Mouse (Mus musculus): Measurements from ENCODE around the gene Purb.
"Not testable (repeated sequence)": the region's sequence is repeated elsewhere in the genome, so short reads cannot be mapped to it uniquely, and the experiment has no call there.

Gene Purb

DNA sequence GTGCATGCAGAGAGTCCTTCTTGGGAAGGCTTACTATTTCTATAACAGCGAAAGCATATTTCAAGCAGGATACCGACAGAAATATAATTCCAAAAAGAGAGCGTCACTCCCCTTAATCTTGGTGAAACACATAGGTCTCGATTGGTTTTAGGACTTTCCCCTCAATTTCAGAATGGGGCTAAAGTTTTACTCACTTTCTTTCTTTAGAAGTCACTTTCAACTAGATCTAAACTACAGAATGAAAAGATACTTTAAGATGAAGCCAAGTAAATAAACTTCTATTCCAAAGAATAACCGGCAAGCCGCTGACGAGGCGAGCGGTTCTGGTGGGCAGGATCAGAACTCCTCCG lies 32.0 kb downstream of the Purb start:
- DNase-seq, result no peak

DNA sequence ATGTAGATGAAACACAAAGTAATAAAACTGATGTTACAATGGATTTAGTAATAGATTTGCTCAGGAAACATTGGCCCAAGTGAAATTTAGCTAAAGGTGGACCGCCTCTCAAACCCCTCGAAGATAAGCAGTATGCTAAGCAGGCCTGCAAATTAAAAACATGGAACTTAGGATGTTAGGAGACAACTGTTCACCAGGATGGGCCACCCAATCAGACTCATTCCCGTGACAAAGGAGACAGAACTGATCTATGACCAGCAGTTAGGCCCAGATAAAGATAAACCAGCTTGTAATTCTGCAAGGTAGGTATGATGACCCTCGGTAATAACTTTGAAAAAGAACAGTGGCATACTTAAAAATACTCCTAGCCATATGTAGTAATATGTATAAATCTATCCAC lies 32.6 kb downstream of the Purb start:
- DNase-seq, result no peak

DNA sequence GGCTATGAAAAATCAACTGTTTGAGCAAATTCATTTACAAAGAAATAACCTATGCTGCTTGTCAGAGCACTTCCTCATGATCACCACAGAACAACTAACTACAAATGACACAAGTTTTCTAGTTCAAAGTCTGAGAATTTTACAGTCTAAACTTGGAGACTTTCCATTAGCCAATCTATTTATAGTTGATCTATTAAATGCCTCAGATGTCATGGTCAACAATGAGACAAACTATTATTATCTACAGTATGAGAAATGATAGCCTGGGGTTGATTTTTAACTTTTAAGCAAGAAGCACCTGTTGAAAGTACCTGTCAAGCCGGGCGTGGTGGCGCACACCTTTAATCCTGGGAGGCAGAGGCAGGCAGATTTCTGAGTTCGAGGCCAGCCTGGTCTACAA lies 33.2 kb downstream of the Purb start:
- DNase-seq, result no peak

DNA sequence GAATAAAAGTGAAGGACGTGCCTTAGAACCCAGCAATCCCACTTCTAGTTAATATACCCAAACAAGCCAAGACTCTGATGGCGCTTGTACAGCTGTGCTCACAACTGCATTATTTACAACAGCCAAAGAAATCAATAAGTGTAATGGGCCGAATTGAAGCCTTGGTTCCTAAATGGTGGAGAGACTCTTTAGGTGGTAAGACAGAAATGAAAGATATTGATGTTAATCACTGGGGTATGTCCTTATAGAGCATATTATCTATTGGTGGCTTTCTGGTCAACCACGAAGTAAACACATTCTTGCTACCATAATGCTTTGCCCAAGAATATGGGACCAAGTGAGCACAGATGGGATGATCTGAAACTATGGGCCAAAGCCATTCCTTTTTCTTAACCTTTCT lies 35.5 kb downstream of the Purb start:
- DNase-seq, result no peak

DNA sequence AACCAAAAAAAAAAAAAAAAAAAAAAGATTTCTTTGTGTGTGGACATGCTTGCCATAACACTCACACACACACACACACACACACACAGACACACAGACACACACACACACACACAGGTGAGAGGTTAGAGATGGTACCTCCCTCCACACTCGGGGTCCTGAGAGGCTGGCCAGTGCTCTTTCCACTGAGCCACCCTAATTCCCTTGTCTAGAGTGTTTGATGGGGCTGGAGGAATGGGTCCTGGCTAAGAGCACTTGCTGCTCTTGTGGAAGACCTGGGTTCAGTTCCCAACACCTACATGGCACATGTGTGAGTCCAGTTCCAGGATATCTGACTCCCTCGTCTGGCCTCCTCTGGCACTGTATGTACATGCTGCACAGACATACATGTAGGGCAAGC lies 38.0 kb downstream of the Purb start:
- no peak for DNase-seq

DNA sequence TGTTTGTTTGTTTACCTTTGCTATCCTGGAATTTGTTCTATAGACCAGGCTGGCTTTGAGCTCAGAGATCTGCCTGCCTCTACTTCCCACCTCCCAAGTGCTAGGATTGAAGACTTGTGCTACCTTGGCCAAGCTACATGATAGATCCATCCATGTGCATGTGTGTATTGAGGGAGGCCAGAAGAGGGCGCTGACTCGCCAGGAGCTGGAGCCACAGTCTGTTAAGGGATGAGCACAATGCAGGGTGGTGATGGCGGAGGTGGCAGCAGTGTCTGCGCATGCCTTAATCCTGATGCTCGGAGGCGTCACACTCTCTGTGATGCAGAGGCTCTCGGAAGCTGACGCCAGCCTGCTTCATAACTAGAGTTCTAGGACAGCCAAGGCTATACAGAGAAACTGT lies 39.3 kb downstream of the Purb start:
- DNase-seq, result peak; percentile 41

DNA sequence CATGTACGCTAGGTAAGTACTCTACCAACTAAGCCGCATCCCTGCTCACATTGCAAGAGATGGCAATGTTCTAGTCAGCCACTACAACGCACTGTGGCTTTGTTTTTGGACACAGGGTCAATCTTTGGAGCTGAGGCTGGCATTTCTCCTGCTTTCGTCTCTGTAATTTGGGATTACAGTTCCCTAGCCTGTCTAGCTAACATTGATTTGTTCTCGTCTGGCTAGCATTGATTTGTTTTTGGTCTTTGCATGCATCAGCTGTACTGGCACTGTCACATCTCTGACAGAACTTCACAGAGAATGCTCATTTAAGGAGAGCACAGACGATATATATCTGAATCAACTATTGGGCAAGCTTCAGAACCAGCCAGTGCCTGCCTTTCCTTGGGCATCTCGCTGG lies 45.5 kb downstream of the Purb start:
- no peak for DNase-seq

DNA sequence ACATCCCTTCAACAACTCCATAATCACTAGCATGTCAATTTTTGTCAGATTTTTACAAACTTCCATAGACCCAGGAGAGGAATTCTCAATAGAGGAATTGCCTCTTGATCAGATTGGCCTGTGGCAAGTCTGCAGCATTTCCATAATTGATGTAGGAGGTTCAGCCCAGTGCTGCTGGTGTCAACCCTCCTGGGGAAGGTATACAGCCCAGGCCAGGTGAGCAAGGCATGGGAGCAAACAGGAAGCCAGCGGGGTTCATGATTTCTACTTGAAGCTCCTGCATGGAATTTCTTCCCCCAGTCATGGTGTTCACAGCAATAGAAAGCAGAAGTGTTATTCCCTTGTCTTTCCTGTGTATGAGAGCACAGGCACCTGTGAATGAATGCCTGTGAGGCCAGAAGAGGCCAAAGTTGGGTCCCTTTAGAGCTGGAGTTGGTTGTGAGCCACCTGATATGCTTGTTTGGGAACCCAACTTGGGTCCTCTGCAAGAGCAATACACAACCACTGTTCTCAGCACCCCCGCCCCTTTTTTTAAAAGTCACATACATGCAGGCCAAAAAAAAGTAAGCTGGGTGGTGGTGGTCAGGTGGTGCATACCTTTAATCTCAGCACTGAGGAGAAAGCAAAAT lies 54.9 kb downstream of the Purb start:
- no peak for DNase-seq

DNA sequence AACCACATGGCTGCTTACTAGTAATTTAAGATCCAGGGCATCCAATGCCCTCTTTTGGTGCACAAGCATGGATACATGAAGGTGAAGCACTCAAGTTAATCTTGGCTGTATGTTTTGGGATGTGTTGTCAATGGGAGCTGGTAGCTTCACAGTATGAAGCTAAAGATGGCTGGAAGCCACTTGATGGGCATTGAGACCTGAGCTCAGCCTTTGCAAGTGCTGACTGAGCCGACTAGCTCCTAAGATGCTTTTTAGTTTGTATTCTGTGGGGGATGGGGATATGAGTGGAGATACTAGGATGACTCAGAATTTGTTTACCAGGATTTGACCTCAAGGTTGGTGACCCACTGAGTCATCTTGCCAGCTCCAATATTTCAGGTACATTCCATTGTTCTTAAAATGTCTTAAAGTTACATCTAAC lies 55.4 kb downstream of the Purb start:
- no peak for DNase-seq

DNA sequence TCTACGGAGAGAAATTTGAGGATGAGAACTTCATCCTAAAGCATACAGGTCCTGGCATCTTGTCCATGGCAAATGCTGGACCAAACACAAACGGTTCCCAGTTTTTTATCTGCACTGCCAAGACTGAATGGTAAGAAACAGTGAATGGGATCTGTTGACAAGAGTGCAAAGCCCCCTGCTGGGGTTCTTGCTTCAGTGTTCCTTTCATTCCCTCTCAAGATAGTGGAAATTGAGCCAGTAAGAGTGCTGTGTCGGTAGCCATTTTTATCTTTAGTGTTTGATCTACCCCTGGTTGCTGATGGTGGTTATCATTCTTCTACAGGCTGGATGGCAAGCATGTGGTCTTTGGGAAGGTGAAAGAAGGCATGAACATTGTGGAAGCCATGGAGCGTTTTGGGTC lies 56.6 kb downstream of the Purb start:
- not testable (repeated sequence) for DNase-seq

DNA sequence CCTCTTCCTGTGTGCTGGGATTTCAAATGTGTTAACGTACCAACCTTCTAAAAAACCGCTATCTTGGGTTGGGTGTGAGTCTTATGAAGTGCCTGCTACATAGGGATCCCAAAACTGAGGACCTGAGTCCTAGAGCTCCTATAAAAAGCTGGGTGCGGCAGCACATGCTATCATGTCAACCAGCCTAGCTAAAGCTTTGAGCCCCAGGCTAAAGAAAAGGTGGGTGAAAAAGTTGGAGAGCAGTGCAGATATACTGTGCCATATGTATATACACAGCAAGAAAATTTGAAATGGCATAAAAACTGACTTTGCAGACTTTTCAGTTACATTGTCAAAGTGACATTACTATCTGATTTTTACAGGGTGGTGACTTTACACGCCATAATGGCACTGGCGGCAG lies 57.0 kb downstream of the Purb start:
- no peak for DNase-seq
